Mouse (Mus musculus) forebrain, embryonic 10.5 days (tissue): ENCODE results near the gene Gpc6. TPM values are rescaled to one million over a fixed set of nuclear protein-coding genes. Genes with fewer than 3 reads are reported as not detected.
A peak's percentile ranks its signal among the peaks of the same experiment; 100 is the strongest.

Experiments used
- DNase-seq: peaks from one replicate; pipeline ENCODE4 v3.0.0-alpha.2; 2017; ENCODE audit warnings: low spot score; ENCODE audit errors: extremely low spot score
- H3K27ac ChIP-seq: fragments of 300-500 bp; sonication (generic); 2 replicates; pipeline ENCODE4 v1.5.1; 2016; ENCODE audit warnings: mild to moderate bottlenecking
- H3K27me3 ChIP-seq: fragments of 300-500 bp; sonication (generic); 2 replicates; pipeline ENCODE4 v1.6.1; 2016; ENCODE audit warnings: mild to moderate bottlenecking; ENCODE audit not compliant: poor library complexity, severe bottlenecking
- H3K36me3 ChIP-seq: fragments of 300-500 bp; sonication (generic); replicated peaks from 2 replicates; pipeline ENCODE4 v1.6.1; 2016; ENCODE audit warnings: mild to moderate bottlenecking, moderate library complexity
- H3K4me1 ChIP-seq: fragments of 300-500 bp; sonication (generic); 2 replicates; pipeline ENCODE4 v1.6.1; 2016
- H3K4me3 ChIP-seq: fragments of 300-500 bp; sonication (generic); 2 replicates; pipeline ENCODE4 v1.5.1; 2016; ENCODE audit warnings: mild to moderate bottlenecking, moderate library complexity
- H3K9me3 ChIP-seq: fragments of 300-500 bp; sonication (generic); 2 replicates; pipeline ENCODE4 v1.6.1; 2016; ENCODE audit warnings: mild to moderate bottlenecking, moderate library complexity
- WGBS: fragments of 180-500 bp; shearing (Covaris S2); methylation state at CpG from one replicate; pipeline ENCODE4 v1.1.7; 2016; 5-methylcytosine and 5-hydroxymethylcytosine counted together
- polyA plus RNA-seq: library from polyadenylated mRNA; unstranded; fragments of >200 nt; fragmentation: Nextera tagmentation; extraction: Ambion mirVana; gene quantifications from 2 replicates; pipeline ENCODE4 v1.2.1, GENCODE M21; 2016

The Gpc6 gene
- polyA plus RNA-seq, 1 experiment from 2014 or later: 36.5 TPM

DNA sequence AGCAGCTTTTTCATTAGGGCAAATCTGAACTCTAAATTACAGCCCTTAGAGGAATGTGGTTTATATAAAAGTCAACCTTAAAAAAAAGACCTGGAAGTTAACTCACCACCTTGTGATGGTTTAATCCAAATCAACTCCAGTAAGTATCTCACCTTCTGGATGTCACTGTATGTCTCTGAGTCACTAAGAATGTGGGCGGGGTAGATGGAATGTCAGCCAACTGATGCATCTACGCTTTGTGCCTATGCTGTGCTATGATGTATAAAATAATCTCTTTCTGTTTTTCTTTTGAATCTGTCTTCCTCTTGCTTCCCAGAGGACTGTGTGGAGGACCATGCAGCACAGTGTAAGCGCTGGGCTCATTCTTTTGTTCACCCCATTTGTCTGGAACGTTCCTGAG lies 966.9 kb downstream of the Gpc6 start:
- Histone ChIP-seq H3K9me3 (no peaks in the 10 kb centered on the region), H3K4me3 (no peak overlapping the region), H3K27ac (no peak overlapping the region), H3K27me3 (no peaks in the 10 kb centered on the region), H3K36me3 (no peaks in the 10 kb centered on the region), H3K4me1 (peaks cover 28% of the 10 kb centered on the region)
- WGBS: 95% methylated on average over 4 of the region's 4 CpGs
- no peak for DNase-seq

DNA sequence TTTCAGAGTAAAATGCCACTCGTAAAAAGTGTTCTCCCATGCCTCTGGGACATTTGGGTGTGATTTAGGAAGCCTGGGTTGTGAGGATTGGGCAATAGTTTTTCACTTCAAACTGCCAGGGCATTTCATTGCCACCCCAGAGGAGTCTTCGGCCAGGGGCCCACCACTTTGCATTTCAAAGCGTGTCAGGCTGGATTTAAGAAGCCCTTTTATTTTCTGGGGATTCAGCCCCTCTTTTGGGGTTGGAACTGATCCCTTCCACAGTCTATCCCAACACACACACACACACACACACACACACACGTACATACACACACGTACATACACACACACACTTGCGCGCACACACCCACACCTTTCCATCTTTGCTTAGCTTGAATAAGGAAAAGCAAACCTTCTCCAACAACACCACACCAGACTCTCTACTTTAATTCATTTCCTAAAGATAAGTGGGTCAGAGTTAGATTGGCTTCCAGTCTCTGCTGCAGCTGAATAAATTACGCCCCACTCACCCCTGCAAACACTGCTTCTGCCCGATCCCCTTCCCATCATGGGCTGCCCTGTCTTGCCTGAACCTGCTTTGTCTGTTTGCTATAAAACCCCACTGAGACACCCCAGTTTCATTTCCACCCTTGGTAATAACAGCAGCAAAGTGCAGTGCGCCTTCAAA lies 969.9 kb downstream of the Gpc6 start:
- H3K27ac ChIP-seq: peak overlapping the region; percentile 52; the same call in 1 of the 2 replicates
- WGBS: 80% methylated on average over 10 of the region's 10 CpGs
- no peak for DNase-seq

DNA sequence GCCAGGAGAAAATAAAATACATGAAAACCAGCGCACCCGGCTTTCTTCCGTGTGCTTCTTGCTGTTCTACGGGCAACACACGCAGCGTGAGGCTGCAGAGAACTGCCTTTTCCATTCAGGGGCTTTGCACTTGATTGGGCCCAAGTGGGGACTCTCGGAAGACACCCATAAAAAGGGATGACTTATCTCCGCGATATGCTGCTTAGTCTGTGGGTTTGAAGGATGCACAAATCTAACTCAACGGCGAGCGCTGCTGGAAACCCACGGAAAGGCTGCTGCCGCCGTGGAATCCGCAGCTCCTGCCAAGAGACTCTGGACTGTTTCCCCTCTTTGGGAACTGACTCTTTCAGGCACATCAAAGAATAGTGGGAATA lies 970.4 kb downstream of the Gpc6 start:
- Histone ChIP-seq H3K4me3 (no peak overlapping the region), H3K36me3 (no peaks in the 10 kb centered on the region), H3K27me3 (no peaks in the 10 kb centered on the region), H3K4me1 (peaks cover 26% of the 10 kb centered on the region), H3K27ac (peak overlapping the region; percentile 52; the same call in 1 of the 2 replicates), H3K9me3 (no peaks in the 10 kb centered on the region)
- 89% methylated on average over 16 of the region's 16 CpGs for WGBS
- DNase-seq: no peak

More for the DNA sequence above, 969.9 kb downstream of the Gpc6 start:
- Histone ChIP-seq H3K9me3 (no peaks in the 10 kb centered on the region), H3K4me1 (peaks cover 27% of the 10 kb centered on the region), H3K4me3 (no peak overlapping the region), H3K36me3 (no peaks in the 10 kb centered on the region), H3K27me3 (no peaks in the 10 kb centered on the region)

DNA sequence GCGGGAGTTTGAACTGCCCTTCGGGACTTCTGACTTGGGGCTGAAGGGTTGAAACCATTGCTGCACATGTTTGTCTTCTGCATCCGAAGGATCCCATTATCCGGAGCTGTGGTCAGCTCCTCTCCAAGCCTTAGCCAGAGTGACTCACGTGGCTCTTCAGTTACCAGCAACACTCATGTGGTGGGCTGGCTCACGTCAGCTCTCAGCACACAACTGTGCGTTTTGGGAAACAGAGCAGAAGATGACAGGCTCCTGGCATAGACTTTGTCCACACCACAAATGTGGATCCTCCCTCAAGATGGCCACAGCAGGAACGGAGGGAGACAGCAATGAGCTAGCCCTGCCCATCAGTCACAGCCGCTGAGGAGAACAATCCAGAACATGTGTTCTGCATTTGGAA lies 979.2 kb downstream of the Gpc6 start:
- WGBS: 91% methylated on average over 9 of the region's 9 CpGs
- no peaks in the 10 kb centered on the region for H3K9me3 ChIP-seq
- DNase-seq: no peak
- H3K27me3 ChIP-seq: no peaks in the 10 kb centered on the region
- no peak overlapping the region for H3K4me3 ChIP-seq
- H3K27ac ChIP-seq: no peak overlapping the region
- no peaks in the 10 kb centered on the region for H3K36me3 ChIP-seq
- H3K4me1 ChIP-seq: peaks cover 18% of the 10 kb centered on the region

DNA sequence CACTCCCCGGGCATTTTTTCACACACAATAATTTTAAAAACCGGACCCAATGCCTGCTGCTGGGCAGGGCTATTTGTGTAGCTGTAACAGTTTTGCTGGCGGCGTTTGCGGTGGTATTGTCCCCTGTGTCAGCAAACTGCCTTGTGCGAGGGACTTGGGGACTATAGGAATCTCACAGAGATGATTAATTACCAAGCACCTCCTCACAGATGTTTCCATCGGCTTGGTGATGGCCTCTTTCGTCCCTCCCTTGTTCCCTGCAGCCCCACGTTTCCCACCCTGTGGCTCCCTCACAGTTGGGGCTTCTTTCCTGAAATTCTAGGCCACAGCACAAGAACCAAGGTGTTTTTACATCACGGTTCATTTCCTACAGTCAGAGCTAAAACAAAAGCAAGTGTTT lies 980.6 kb downstream of the Gpc6 start:
- H3K9me3 ChIP-seq: no peaks in the 10 kb centered on the region
- peak overlapping the region; percentile 62 for H3K27ac ChIP-seq
- H3K36me3 ChIP-seq: no peaks in the 10 kb centered on the region
- no peaks in the 10 kb centered on the region for H3K27me3 ChIP-seq
- 58% methylated on average over 10 of the region's 10 CpGs for WGBS
- no peak for DNase-seq
- H3K4me1 ChIP-seq: peaks cover 25% of the 10 kb centered on the region
- H3K4me3 ChIP-seq: no peak overlapping the region

DNA sequence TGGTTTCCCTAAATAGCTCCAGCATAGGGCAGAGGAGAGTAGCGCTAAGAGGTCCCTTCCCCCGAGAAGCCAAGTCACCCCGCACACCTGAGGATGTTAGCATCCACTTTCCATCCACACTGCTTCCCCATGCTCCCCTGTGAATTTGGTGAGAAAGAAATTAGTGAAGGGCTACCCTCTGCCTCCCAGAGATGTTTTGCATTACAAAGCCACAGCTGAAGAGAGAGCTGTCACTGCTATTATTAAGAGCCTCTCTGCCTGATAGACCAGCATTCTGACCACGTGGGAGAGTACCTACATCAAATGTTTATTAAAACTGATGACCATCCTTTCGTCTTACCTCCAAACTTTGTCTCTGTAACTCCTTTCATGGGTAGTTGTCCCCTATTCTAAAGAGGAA lies 981.2 kb downstream of the Gpc6 start:
- Histone ChIP-seq H3K27ac (peak overlapping the region; percentile 62), H3K4me3 (no peak overlapping the region), H3K36me3 (no peaks in the 10 kb centered on the region), H3K27me3 (no peaks in the 10 kb centered on the region), H3K4me1 (peaks cover 25% of the 10 kb centered on the region), H3K9me3 (no peaks in the 10 kb centered on the region)
- 72% methylated on average over 5 of the region's 5 CpGs for WGBS
- DNase-seq: no peak

DNA sequence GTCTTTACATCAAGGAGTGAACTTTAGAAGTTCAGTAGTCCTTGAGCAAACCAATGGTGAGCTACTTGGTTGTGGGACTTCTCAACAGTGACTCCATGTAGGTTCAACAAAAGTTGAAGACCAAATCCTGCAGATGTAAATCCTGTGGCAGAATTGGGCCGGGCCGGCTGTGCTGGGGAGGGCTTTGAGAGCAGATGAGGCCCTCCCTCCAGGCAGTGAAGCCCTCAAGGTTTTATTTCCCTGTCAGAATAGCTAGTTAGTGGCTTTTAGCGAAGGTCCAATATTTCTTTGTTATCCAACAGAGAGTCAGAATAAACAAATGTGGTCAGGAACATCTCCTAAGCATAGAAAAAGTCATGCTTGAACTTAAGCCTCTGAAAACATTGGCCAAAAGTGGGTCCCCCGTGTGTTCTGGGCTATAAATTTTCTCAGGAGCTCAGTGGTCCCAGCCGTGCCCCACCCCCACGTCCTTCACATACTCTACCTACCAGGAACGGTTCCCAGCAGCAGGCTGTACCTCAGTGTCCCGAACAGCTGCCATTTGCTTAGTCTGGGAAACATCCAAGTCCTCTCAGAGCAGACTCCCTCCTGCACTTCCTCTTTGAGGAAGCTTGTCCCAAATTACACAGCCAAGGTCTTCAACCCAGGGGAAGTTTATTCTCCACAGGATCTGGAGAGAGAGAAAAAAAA lies 983.3 kb downstream of the Gpc6 start:
- Histone ChIP-seq H3K27ac (no peak overlapping the region), H3K4me1 (peaks cover 25% of the 10 kb centered on the region), H3K36me3 (no peaks in the 10 kb centered on the region), H3K9me3 (no peaks in the 10 kb centered on the region), H3K4me3 (no peak overlapping the region), H3K27me3 (no peaks in the 10 kb centered on the region)
- 85% methylated on average over 8 of the region's 8 CpGs for WGBS
- DNase-seq: no peak

DNA sequence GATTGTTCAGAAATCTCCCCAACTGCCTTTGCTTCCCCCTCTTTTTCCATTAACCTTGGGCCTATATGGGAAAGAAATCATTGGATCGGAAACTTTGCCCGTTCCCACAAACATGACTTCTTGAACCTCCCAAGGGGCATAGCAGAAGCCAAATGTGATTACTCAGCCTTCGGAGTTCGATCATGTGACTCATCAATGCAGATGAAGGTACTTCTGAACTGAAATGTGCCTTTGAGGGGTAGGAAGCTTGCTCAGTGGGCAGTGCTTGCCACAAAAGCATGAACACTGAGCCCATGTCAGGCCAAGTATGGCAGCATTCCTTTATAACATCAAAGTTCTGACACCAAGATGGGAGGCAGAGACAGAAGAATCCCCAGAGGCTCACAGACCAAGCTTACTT lies 983.9 kb downstream of the Gpc6 start:
- 89% methylated on average over 4 of the region's 4 CpGs for WGBS
- DNase-seq: no peak
- no peaks in the 10 kb centered on the region for H3K36me3 ChIP-seq
- H3K9me3 ChIP-seq: no peaks in the 10 kb centered on the region
- H3K4me1 ChIP-seq: peaks cover 28% of the 10 kb centered on the region
- H3K27me3 ChIP-seq: no peaks in the 10 kb centered on the region
- H3K4me3 ChIP-seq: no peak overlapping the region
- H3K27ac ChIP-seq: no peak overlapping the region

DNA sequence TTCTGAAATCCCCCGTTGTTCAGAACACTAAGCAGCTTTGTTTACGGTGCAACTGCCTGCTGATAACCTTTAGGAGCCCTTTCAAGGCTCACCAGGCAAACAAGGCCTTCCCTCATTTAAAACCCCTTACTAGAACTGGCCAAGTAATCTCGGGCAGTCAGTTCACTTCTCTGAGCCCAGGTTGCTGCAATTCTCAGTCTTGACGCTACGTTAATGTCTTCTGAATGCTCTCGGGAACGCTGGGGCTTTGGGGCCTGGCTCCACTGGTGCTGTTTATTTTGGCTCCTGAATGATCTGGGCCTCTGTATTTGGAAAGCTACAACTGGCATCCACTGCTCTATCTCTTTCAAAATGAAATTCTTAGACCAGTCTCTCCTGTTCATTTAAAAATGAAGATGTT lies 985.2 kb downstream of the Gpc6 start:
- H3K9me3 ChIP-seq: no peaks in the 10 kb centered on the region
- WGBS: 10% methylated on average over 7 of the region's 7 CpGs
- no peak overlapping the region for H3K4me3 ChIP-seq
- H3K4me1 ChIP-seq: peaks cover 24% of the 10 kb centered on the region
- H3K36me3 ChIP-seq: no peaks in the 10 kb centered on the region
- no peak for DNase-seq
- 0 out of 2 replicates have a peak overlapping the region, but pooled peaks have one; percentile 1 for H3K27ac ChIP-seq
- H3K27me3 ChIP-seq: no peaks in the 10 kb centered on the region

DNA sequence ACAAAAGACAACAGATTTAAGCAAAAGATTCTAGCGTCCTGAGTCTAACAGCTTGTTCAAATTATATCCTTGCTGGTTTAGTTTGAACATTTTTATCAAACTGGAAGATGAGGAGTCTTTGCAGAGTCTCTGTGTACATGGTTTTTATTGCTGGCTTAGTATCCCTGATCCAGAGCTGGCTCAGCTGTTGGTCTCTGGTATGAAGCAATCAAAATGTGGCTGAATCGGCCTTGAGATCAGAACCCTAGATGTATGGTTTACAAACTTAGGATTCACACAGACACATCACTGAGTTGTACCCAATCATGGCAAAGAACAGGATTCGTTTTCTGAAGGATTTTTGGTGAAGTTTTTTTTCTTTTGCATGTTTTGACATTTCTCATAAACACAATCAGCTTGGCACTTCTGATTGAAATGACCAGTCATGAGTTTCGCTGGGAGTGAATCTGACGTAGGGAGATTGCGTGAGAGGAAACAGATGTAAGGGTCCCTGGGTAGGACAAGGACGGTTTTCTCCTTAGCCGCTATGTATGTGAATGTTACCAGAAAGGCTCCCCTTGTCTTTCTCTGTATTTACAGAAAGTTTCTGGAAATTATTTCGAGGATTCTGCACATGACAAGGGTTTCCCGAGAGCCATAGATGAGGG lies 987.6 kb downstream of the Gpc6 start:
- H3K4me1 ChIP-seq: peaks cover 10% of the 10 kb centered on the region
- no peaks in the 10 kb centered on the region for H3K9me3 ChIP-seq
- H3K27ac ChIP-seq: no peak overlapping the region
- no peaks in the 10 kb centered on the region for H3K27me3 ChIP-seq
- 90% methylated on average over 10 of the region's 10 CpGs for WGBS
- no peak overlapping the region for H3K4me3 ChIP-seq
- H3K36me3 ChIP-seq: no peaks in the 10 kb centered on the region
- DNase-seq: no peak

DNA sequence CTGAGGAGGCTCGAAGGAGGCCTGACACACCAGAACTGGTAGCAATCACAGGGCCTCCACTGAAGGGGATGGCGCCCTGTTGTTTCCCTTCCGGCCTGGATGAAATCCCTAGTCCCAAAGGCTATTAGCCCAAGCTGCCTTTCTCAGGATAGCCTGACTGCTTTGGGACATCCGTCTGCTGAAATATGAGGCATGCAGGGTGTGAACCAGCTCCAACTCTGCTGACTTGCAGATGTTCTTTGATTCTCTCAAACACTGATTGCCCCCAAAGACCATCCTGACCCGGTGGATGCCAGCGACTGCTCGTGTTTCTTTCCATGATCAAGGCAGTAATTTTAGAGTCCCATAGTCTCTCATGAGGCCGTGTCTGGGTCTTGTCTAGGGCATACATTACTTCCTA lies 991.5 kb downstream of the Gpc6 start:
- H3K9me3 ChIP-seq: no peaks in the 10 kb centered on the region
- no peak for DNase-seq
- 83% methylated on average over 8 of the region's 8 CpGs for WGBS
- H3K27me3 ChIP-seq: no peaks in the 10 kb centered on the region
- no peak overlapping the region for H3K4me3 ChIP-seq
- no peak overlapping the region for H3K27ac ChIP-seq
- H3K36me3 ChIP-seq: no peaks in the 10 kb centered on the region
- H3K4me1 ChIP-seq: peaks cover 16% of the 10 kb centered on the region

DNA sequence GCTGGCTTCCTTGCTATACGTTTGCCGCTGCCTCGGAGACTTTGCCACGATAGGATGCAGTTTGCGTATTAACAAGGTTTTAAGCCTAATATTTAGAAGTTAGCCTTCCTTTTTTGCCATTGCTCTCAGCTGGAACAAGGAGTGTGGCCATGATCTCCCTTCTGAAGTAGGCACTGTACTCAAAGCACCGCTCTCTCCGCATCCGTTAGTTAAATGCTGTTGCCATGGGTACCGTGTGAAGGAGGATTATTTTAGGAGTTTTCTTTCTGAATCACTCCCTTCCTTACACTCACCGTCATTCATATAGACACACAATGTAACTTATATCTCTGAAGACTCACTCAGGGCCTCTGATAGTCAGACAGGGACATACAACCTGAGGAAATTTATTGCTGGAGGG lies 993.6 kb downstream of the Gpc6 start:
- H3K4me1 ChIP-seq: peaks cover 18% of the 10 kb centered on the region
- no peak overlapping the region for H3K27ac ChIP-seq
- DNase-seq: no peak
- H3K4me3 ChIP-seq: no peak overlapping the region
- 93% methylated on average over 10 of the region's 10 CpGs for WGBS
- no peaks in the 10 kb centered on the region for H3K27me3 ChIP-seq
- no peaks in the 10 kb centered on the region for H3K9me3 ChIP-seq
- H3K36me3 ChIP-seq: no peaks in the 10 kb centered on the region

DNA sequence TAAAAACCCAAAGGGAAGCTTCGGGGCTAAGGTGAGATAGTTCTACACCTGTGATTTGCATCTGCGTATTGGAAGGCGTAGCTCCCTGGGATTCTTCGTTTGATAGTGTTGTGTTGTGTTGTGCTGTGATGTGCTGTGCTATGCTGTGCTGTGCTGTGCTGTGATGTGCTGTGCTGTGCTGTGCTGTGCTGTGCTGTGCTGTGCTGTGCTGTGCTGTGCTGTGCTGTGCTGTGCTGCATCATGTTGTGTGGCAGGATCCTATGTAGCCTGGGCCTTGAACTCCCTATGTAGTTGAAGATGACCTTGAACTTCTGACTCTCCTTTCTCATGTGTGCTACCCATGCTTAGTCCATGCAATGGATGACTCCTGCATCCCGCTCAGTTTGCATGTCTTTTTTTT lies 994.5 kb downstream of the Gpc6 start:
- H3K27ac ChIP-seq: no peak overlapping the region
- no peaks in the 10 kb centered on the region for H3K27me3 ChIP-seq
- no peak overlapping the region for H3K4me3 ChIP-seq
- H3K36me3 ChIP-seq: no peaks in the 10 kb centered on the region
- no peak for DNase-seq
- no peaks in the 10 kb centered on the region for H3K9me3 ChIP-seq
- peaks cover 17% of the 10 kb centered on the region for H3K4me1 ChIP-seq
- 98% methylated on average over 5 of the region's 5 CpGs for WGBS
